8 mouse cellular contexts compared by ENCODE assay signal in genomic region chr6:120039668-120040556, GRCm38 (mm10). TPM values are rescaled to one million over a fixed set of nuclear protein-coding genes. Genes with fewer than 3 reads are reported as not detected.
DNase-seq lines count a peak whose midpoint lies in the region; ATAC-seq and TF ChIP-seq lines count a peak whose summit lies in the region.

No protein-coding gene starts in this region.

- H3K79me2 ChIP-seq in MEL (ENCODE audit: control insufficient read depth, insufficient read depth, low read length, poor library complexity): peaks cover 32% of the 10 kb centered on the region

- H3K9ac ChIP-seq in MEL (ENCODE audit: control insufficient read depth, low read depth, low read length, poor library complexity, severe bottlenecking): peak overlapping the region; percentile 73
- H3K9ac ChIP-seq in lung, embryonic 14.5 days: peak overlapping the region; percentile 45

- H3K4me2 ChIP-seq in lung, embryonic 14.5 days: peak overlapping the region; percentile 90

- peak; percentile 32 to 80 (median 38) for TF ChIP-seq CTCF in MEL (IDR thresholded peaks at IDR 0.05 in 2 of 3, conservative IDR thresholded peaks at IDR 0.05 in 1 of 3; ENCODE audit: control insufficient read depth in 1 of 3, insufficient read depth in 1 of 3, low read depth in 2 of 3, low read length in 3 of 3, poor library complexity in 1 of 3, severe bottlenecking in 1 of 3)
- TF ChIP-seq CTCF in lung, embryonic 14.5 days (IDR thresholded peaks at IDR 0.05; ENCODE audit: low read depth): peak; percentile 75

- no peaks in the 10 kb centered on the region for H3K27me3 ChIP-seq in MEL (ENCODE audit: control insufficient read depth in 1 of 2, insufficient read depth in 2 of 2, low read length in 2 of 2)
- no peaks in the 10 kb centered on the region for H3K27me3 ChIP-seq in lung, embryonic 14.5 days (ENCODE audit: insufficient read depth, low read length)

- peak; percentile 96 for DNase-seq in MEL (ENCODE audit: low read depth, low spot score)
- peak; percentile 62 for DNase-seq in cerebellum, adult 8-10 months
- DNase-seq in forelimb bud, embryonic 11.5 days (ENCODE audit: low read depth, low spot score): peak; percentile 85
- DNase-seq in layer of hippocampus, adult 8-10 months (ENCODE audit: low spot score in 2 of 2): peak; percentile 69 to 72
- DNase-seq in lung, embryonic 14.5 days: peak; percentile 94
- peak; percentile 73 for DNase-seq in testis, postnatal 14 days (ENCODE audit: low spot score)

- H3K27ac ChIP-seq in MEL (ENCODE audit: control insufficient read depth, low read depth, low read length): peak overlapping the region; percentile 80
- H3K27ac ChIP-seq in lung, embryonic 14.5 days (ENCODE audit: low read depth): peak overlapping the region; percentile 84; the same call in 1 of the 2 replicates

- H3K4me3 ChIP-seq in MEL (ENCODE audit: control insufficient read depth in 1 of 2, insufficient read depth in 1 of 2, low read depth in 2 of 2, low read length in 2 of 2): peak overlapping the region; percentile 56 to 72
- peak overlapping the region; percentile 93 for H3K4me3 ChIP-seq in lung, embryonic 14.5 days (ENCODE audit: low read depth, low read length)

- ATAC-seq in hematopoietic stem cell, adult 5-6 weeks (replicated peaks in 1 of 2; ENCODE audit: insufficient read depth in 1 of 2, low FRiP score in 2 of 2, low TSS enrichment in 1 of 2, low read depth in 1 of 2, poor library complexity in 2 of 2, severe bottlenecking in 2 of 2): peak; percentile 54 to 59
- peak; percentile 9 for ATAC-seq in lung, embryonic 14.5 days (ENCODE audit: insufficient read depth)
- ATAC-seq in neutrophil, adult 5-6 weeks (ENCODE audit: extremely low read depth, insufficient number of reproducible peaks, low FRiP score, poor library complexity, severe bottlenecking): peak; percentile 67

- no peaks in the 10 kb centered on the region for H3K9me3 ChIP-seq in MEL (replicated peaks; ENCODE audit: insufficient read depth, low read length)
- H3K9me3 ChIP-seq in lung, embryonic 14.5 days (ENCODE audit: low read depth, low read length): no peaks in the 10 kb centered on the region

- H3K4me1 ChIP-seq in MEL (ENCODE audit: control insufficient read depth in 1 of 2, insufficient read depth in 2 of 2, low read length in 2 of 2): no peaks in the 10 kb centered on the region; a peak in 1 of 4 replicates
- H3K4me1 ChIP-seq in lung, embryonic 14.5 days (ENCODE audit: insufficient read depth): peaks cover 6% of the 10 kb centered on the region

- under 1% methylated on average over 24 of the region's 24 CpGs for WGBS in lung, embryonic 14.5 days

- peak in 1 of 2 experiments; percentile 70; a peak in 2 of 4 replicates for TF ChIP-seq POLR2A in MEL (IDR thresholded peaks at IDR 0.05; ENCODE audit: control insufficient read depth in 1 of 2, insufficient read depth in 1 of 2, low read depth in 1 of 2, low read length in 2 of 2, poor library complexity in 1 of 2)

- peaks cover 0 to 15% of the 10 kb centered on the region in 2 experiments; a peak in 2 of 4 replicates for H3K36me3 ChIP-seq in MEL (ENCODE audit: control insufficient read depth in 1 of 2, insufficient read depth in 2 of 2, low read length in 2 of 2)
- peaks cover 3% of the 10 kb centered on the region; the same call in 1 of the 2 replicates for H3K36me3 ChIP-seq in lung, embryonic 14.5 days (ENCODE audit: insufficient read depth)

- peak in 1 of 2 experiments; percentile 47; a peak in 1 of 4 replicates for TF ChIP-seq EP300 in MEL (IDR thresholded peaks at IDR 0.05; ENCODE audit: low read depth in 1 of 2, low read length in 2 of 2)

- TF ChIP-seq RAD21 in MEL (IDR thresholded peaks at IDR 0.05; ENCODE audit: low read depth, low read length): peak; percentile 67

TF ChIP-seq in MEL, 35 proteins besides CTCF, POLR2A, EP300 and RAD21:
- no peak; the same call in none of the 2 replicates for TF ChIP-seq ZMIZ1 (IDR thresholded peaks at IDR 0.05; ENCODE audit: low read depth, low read length)
- no peak for TF ChIP-seq MAFK (IDR thresholded peaks at IDR 0.05; ENCODE audit: borderline replicate concordance, low read depth, low read length)
- no peak for TF ChIP-seq MAZ (IDR thresholded peaks at IDR 0.05; ENCODE audit: low read depth, low read length)
- TF ChIP-seq HCFC1 (IDR thresholded peaks at IDR 0.05; ENCODE audit: low read depth, low read length): peak; percentile 66
- no peak for TF ChIP-seq GABPA (IDR thresholded peaks at IDR 0.05; ENCODE audit: low read depth, low read length)
- TF ChIP-seq TCF12 (IDR thresholded peaks at IDR 0.05; ENCODE audit: low read depth, low read length): peak; percentile 38
- peak; percentile 81 for TF ChIP-seq ZNF384 (IDR thresholded peaks at IDR 0.05; ENCODE audit: low read depth, low read length)
- TF ChIP-seq NELFE (IDR thresholded peaks at IDR 0.05; ENCODE audit: low read depth, low read length): 0 out of 2 replicates have a peak, but pooled peaks have one; percentile 39
- TF ChIP-seq RCOR1 (IDR thresholded peaks at IDR 0.05; ENCODE audit: low read depth, low read length): no peak
- peak; percentile 47; the same call in 1 of the 2 replicates for TF ChIP-seq MAX (IDR thresholded peaks at IDR 0.05; ENCODE audit: low read length)
- peak; percentile 80 for TF ChIP-seq MYB (IDR thresholded peaks at IDR 0.05; ENCODE audit: low read depth, low read length)
- no peak for TF ChIP-seq CHD1 (IDR thresholded peaks at IDR 0.05; ENCODE audit: low read depth, low read length)
- peak; percentile 71 for TF ChIP-seq ZC3H11A (IDR thresholded peaks at IDR 0.05; ENCODE audit: low read depth, low read length)
- TF ChIP-seq SMC3 (IDR thresholded peaks at IDR 0.05; ENCODE audit: low read depth, low read length): peak; percentile 91
- TF ChIP-seq E2F4 (IDR thresholded peaks at IDR 0.05; ENCODE audit: borderline replicate concordance, low read depth, low read length): peak; percentile 86
- no peak for TF ChIP-seq POLR2AphosphoS5 (IDR thresholded peaks at IDR 0.05; ENCODE audit: borderline replicate concordance, low read depth, low read length)
- peak; percentile 54; the same call in 1 of the 2 replicates for TF ChIP-seq ETS1 (IDR thresholded peaks at IDR 0.05; ENCODE audit: low read depth, low read length)
- no peak for TF ChIP-seq JUND (IDR thresholded peaks at IDR 0.05; ENCODE audit: low read depth, low read length)
- no peak for TF ChIP-seq ELF1 (IDR thresholded peaks at IDR 0.05; ENCODE audit: low read depth, low read length)
- peak; percentile 66 for TF ChIP-seq SIN3A (IDR thresholded peaks at IDR 0.05; ENCODE audit: low read length)
- peak; percentile 78 for TF ChIP-seq MYC (IDR thresholded peaks at IDR 0.05; ENCODE audit: low read depth, low read length)
- TF ChIP-seq NRF1 (IDR thresholded peaks at IDR 0.05; ENCODE audit: insufficient read depth, low read depth, low read length, poor library complexity, severe bottlenecking): peak; percentile 48
- TF ChIP-seq GATA1 (IDR thresholded peaks at IDR 0.05; ENCODE audit: low read depth, low read length): 0 out of 2 replicates have a peak, but pooled peaks have one; percentile 4
- TF ChIP-seq MEF2A (IDR thresholded peaks at IDR 0.05; ENCODE audit: extremely low read depth, insufficient replicate concordance, low read depth, low read length, poor library complexity, severe bottlenecking): no peak
- 0 out of 2 replicates have a peak, but pooled peaks have one; percentile 60 for TF ChIP-seq UBTF (IDR thresholded peaks at IDR 0.05; ENCODE audit: borderline replicate concordance, insufficient read depth, low read depth, low read length)
- TF ChIP-seq MXI1 (IDR thresholded peaks at IDR 0.05; ENCODE audit: low read depth, low read length): peak; percentile 78; the same call in 1 of the 2 replicates
- TF ChIP-seq POLR2AphosphoS2 (IDR thresholded peaks at IDR 0.05; ENCODE audit: low read length): no peak
- TF ChIP-seq TBP (IDR thresholded peaks at IDR 0.05; ENCODE audit: low read depth, low read length): peak; percentile 64
- TF ChIP-seq BHLHE40 (IDR thresholded peaks at IDR 0.05; ENCODE audit: borderline replicate concordance, low read depth, low read length): no peak

RNA-seq across cellular contexts. Expression of gene Wnk1, which starts 1.4 kb away (rescaled TPM):
- total RNA-seq in MEL (2012; rRNA removed): 31.6 and 39.0 TPM in 2 replicates
- polyA plus RNA-seq in MEL (2012; ENCODE audit: insufficient read depth in 1 of 2, insufficient read length in 2 of 2, low read depth in 1 of 2, low replicate concordance in 2 of 2, missing spikeins in 1 of 2): 100 to 1,000 TPM; 104 to 735 TPM
- 233 and 335 TPM in 2 replicates for total RNA-seq in hematopoietic stem cell, adult 5-6 weeks (2017)
- total RNA-seq in layer of hippocampus, adult 8-10 months (2022): 100 to 1,000 TPM; 212 to 252 (median 217) TPM
- 60.1 and 66.3 TPM in 2 replicates for polyA plus RNA-seq in lung, embryonic 14.5 days (2014; fragmentation: Nextera tagmentation; extraction: Ambion mirVana)
- 257 and 330 TPM in 2 replicates for total RNA-seq in neutrophil, adult 5-6 weeks (2017)

RNA-seq across cellular contexts. Expression of gene Ninj2, which starts 53.2 kb away (rescaled TPM):
- total RNA-seq in MEL (2012; rRNA removed): not detected in 2 replicates
- under 1 TPM in 1 of 2 experiments, not detected in 1; 0.08 TPM for polyA plus RNA-seq in MEL (2012; ENCODE audit: insufficient read depth in 1 of 2, insufficient read length in 2 of 2, low read depth in 1 of 2, low replicate concordance in 2 of 2, missing spikeins in 1 of 2)
- total RNA-seq in hematopoietic stem cell, adult 5-6 weeks (2017): not detected in 2 replicates
- 1 to 10 TPM; 1.4 to 3.1 (median 2.3) TPM for total RNA-seq in layer of hippocampus, adult 8-10 months (2022)
- 0.30 and 0.39 TPM in 2 replicates for polyA plus RNA-seq in lung, embryonic 14.5 days (2014; fragmentation: Nextera tagmentation; extraction: Ambion mirVana)
- not detected in 2 replicates for total RNA-seq in neutrophil, adult 5-6 weeks (2017)

Comparison
In these comparisons a context has a peak if more than half of its experiments do, and no peak if none do; other contexts are left out.
1. Peak in every context shown above with its lines: DNase-seq, ATAC-seq, H3K4me3 ChIP-seq and H3K27ac ChIP-seq.
2. ATAC-seq: peak in every context shown above with its lines; median percentile 67 in neutrophil, adult 5-6 weeks; 56 in hematopoietic stem cell, adult 5-6 weeks; 9 in lung, embryonic 14.5 days.